Mouse (Mus musculus) heart, embryonic 14.5 days (tissue): ENCODE results near the gene Pdzd2. TPM values are rescaled to one million over a fixed set of nuclear protein-coding genes. Genes with fewer than 3 reads are reported as not detected.

Source experiments
- ATAC-seq: fragments of 200-750 bp; cut with Nextera tagmentation; 2 replicates; pipeline ENCODE4 v1.8.0; 2017; ENCODE audit warnings: low read depth, moderate TSS enrichment; ENCODE audit not compliant: insufficient number of reproducible peaks, insufficient read depth, low FRiP score
- H3K27ac ChIP-seq, 2 experiments: fragments of 200-500 bp in 1 of 2; fragments of 300-500 bp in 1 of 2; sonication (generic) in 1 of 2; replicated peaks in 1 of 2; 2 replicates each; pipeline ENCODE4 v1.5.1; 2012 to 2014; ENCODE audit warnings: low read depth in 2 of 2, low read length in 2 of 2, control low read depth in 1 of 2, mild to moderate bottlenecking in 1 of 2, mixed read lengths in 1 of 2; ENCODE audit not compliant: control insufficient read depth in 1 of 2, insufficient read depth in 1 of 2
- H3K27me3 ChIP-seq: fragments of 300-500 bp; sonication (generic); 2 replicates; pipeline ENCODE4 v1.6.1; 2014; ENCODE audit warnings: mild to moderate bottlenecking, low read length, control low read depth; ENCODE audit not compliant: control insufficient read depth, insufficient read depth
- H3K36me3 ChIP-seq: fragments of 300-500 bp; sonication (generic); 2 replicates; pipeline ENCODE4 v1.6.1; 2014; ENCODE audit warnings: mild to moderate bottlenecking, control low read depth, low read length, mixed read lengths; ENCODE audit not compliant: control insufficient read depth, insufficient read depth
- H3K4me1 ChIP-seq, 2 experiments: fragments of 200-500 bp in 1 of 2; fragments of 300-500 bp in 1 of 2; sonication (generic) in 1 of 2; 2 replicates each; pipeline ENCODE4 v1.6.1; 2012 to 2014; ENCODE audit warnings: low read length in 2 of 2, control low read depth in 1 of 2, mixed read lengths in 1 of 2; ENCODE audit not compliant: control insufficient read depth in 2 of 2, insufficient read depth in 2 of 2
- H3K4me2 ChIP-seq: fragments of 300-500 bp; sonication (generic); 2 replicates; pipeline ENCODE4 v1.6.1; 2014; ENCODE audit warnings: mild to moderate bottlenecking, low read length
- H3K4me3 ChIP-seq, 2 experiments: fragments of 200-500 bp in 1 of 2; fragments of 300-500 bp in 1 of 2; sonication (generic) in 1 of 2; 2 replicates each; pipeline ENCODE4 v1.5.1; 2012 to 2014; ENCODE audit warnings: low read length in 2 of 2, mild to moderate bottlenecking in 2 of 2, control low read depth in 1 of 2, low read depth in 1 of 2, moderate library complexity in 1 of 2; ENCODE audit not compliant: control insufficient read depth in 1 of 2, insufficient read depth in 1 of 2
- H3K9ac ChIP-seq: fragments of 300-500 bp; sonication (generic); 2 replicates; pipeline ENCODE4 v1.6.1; 2014; ENCODE audit warnings: mild to moderate bottlenecking, low read length
- H3K9me3 ChIP-seq: fragments of 300-500 bp; sonication (generic); 2 replicates; pipeline ENCODE4 v1.6.1; 2016; ENCODE audit warnings: low read length, control low read depth; ENCODE audit not compliant: control insufficient read depth
- WGBS: fragments of 180-500 bp; shearing (Covaris S2); extraction: QIAGEN DNeasy Blood & Tissue Kit; methylation state at CpG from one replicate; pipeline ENCODE4 v1.1.7; 2014; 5-methylcytosine and 5-hydroxymethylcytosine counted together
- polyA plus RNA-seq: library from polyadenylated mRNA; unstranded; fragments of >200 nt; fragmentation: Nextera tagmentation; extraction: Ambion mirVana; gene quantifications from 2 replicates; pipeline ENCODE4 v1.2.1, GENCODE M21; 2014

Pdzd2 gene
- polyA plus RNA-seq, 1 experiment from 2014 or later: 16.8 TPM

GRCm38 (mm10) chr15:12450790-12451189 lies 288.9 kb downstream of the Pdzd2 start:
- H3K27ac ChIP-seq: no peak overlapping the region
- peaks cover 3 to 10% of the 10 kb centered on the region in 2 experiments; a peak in 2 of 4 replicates for H3K4me1 ChIP-seq
- WGBS: 58% methylated on average over 6 of the region's 6 CpGs
- no peaks in the 10 kb centered on the region for H3K27me3 ChIP-seq
- H3K36me3 ChIP-seq: no peaks in the 10 kb centered on the region
- H3K4me3 ChIP-seq: no peak overlapping the region
- no peak overlapping the region for H3K4me2 ChIP-seq
- H3K9ac ChIP-seq: no peak overlapping the region
- no peak for ATAC-seq
- H3K9me3 ChIP-seq: no peaks in the 10 kb centered on the region

DNA sequence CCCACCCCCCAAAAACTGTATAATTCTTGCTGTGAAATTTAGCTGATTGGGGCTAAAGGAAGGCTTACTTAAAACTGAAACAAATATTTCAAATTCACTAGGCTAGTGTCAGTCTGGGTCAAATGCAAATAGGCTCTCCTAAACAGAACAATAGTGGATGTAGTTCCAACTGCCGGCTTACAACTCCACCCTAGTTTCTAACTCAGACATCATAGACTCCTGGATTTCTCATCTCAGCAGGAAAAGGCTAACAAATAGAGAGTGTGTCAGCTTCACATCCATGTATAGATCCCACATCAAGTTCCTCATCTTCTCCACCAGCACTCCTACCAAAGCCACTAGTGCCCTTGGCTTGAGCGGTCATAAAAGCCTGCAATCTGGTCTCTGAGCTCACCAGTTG lies 290.4 kb downstream of the Pdzd2 start:
- Histone ChIP-seq H3K36me3 (no peaks in the 10 kb centered on the region), H3K4me1 (peaks cover 3 to 16% of the 10 kb centered on the region in 2 experiments; a peak in 2 of 4 replicates), H3K4me3 (no peak overlapping the region), H3K4me2 (no peak overlapping the region), H3K9me3 (no peaks in the 10 kb centered on the region), H3K27ac (no peak overlapping the region), H3K9ac (no peak overlapping the region), H3K27me3 (no peaks in the 10 kb centered on the region)
- ATAC-seq: no peak
- 80% methylated on average over 2 of the region's 2 CpGs for WGBS

DNA sequence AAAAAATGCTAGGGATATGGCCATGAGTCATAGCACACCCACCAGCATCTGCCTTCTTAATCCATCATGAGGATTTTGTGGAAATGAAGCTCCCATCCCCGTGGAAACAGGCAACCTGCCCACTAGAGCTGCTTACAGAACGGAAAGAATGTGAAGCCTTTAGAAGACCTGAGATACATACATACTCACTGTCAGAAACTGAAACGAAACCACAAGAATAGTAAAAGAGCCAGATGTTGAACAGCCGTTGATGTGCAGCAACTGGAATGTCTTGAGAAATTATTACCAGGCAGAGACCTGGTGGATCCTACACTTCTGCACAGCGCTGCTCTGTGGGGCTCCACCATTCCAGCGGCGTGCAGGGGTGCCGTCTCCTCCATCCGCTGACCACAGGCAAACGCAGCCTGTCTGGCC lies 292.7 kb downstream of the Pdzd2 start:
- Histone ChIP-seq H3K27me3 (no peaks in the 10 kb centered on the region), H3K4me2 (no peak overlapping the region), H3K4me1 (peaks cover 0 to 16% of the 10 kb centered on the region in 2 experiments; a peak in 2 of 4 replicates), H3K9me3 (no peaks in the 10 kb centered on the region), H3K9ac (no peak overlapping the region), H3K27ac (no peak overlapping the region), H3K4me3 (no peak overlapping the region), H3K36me3 (no peaks in the 10 kb centered on the region)
- no peak for ATAC-seq
- 61% methylated on average over 10 of the region's 10 CpGs for WGBS

GRCm38 (mm10) chr15:12444551-12444950 lies 295.2 kb downstream of the Pdzd2 start:
- Histone ChIP-seq H3K4me2 (no peak overlapping the region), H3K27ac (no peak overlapping the region), H3K36me3 (0 out of 2 replicates have a peak, but pooled peaks cover 6% of the 10 kb centered on the region), H3K9ac (no peak overlapping the region), H3K27me3 (no peaks in the 10 kb centered on the region), H3K4me1 (peaks cover 0 to 12% of the 10 kb centered on the region in 2 experiments; a peak in 2 of 4 replicates), H3K4me3 (no peak overlapping the region), H3K9me3 (no peaks in the 10 kb centered on the region)
- WGBS: 46% methylated on average over 5 of the region's 5 CpGs
- no peak for ATAC-seq

DNA sequence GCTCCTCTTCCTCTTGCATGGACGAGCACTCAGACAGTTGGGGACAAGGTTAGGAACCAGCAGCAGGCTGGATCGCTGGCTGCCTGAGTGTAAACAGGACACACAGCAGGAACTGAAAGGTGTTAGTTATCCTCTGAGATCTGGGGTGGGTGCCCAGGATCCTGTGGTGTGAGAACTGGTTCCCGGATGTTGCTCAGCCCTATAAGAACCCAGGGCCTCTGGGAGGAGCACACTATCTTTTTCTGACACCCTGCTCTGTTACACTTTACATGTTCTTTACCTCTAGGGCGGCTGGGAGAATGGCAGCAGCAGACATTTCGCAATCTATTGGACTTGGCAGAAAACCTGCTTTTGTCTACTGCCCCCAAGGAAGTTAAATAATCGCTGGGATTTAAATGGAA lies 300.4 kb downstream of the Pdzd2 start:
- Histone ChIP-seq H3K9ac (no peak overlapping the region), H3K27me3 (no peaks in the 10 kb centered on the region), H3K4me2 (no peak overlapping the region), H3K4me3 (no peak overlapping the region), H3K36me3 (0 out of 2 replicates have a peak, but pooled peaks cover 6% of the 10 kb centered on the region), H3K27ac (peak overlapping the region in 1 of 2 experiments; percentile 27; a peak in 1 of 4 replicates), H3K4me1 (peaks cover 6 to 7% of the 10 kb centered on the region in 2 experiments; a peak in 2 of 4 replicates), H3K9me3 (no peaks in the 10 kb centered on the region)
- ATAC-seq: no peak
- 34% methylated on average over 6 of the region's 6 CpGs for WGBS

GRCm38 (mm10) chr15:12438691-12439090 lies 301.0 kb downstream of the Pdzd2 start:
- Histone ChIP-seq H3K27me3 (no peaks in the 10 kb centered on the region), H3K9ac (no peak overlapping the region), H3K4me3 (no peak overlapping the region), H3K36me3 (0 out of 2 replicates have a peak, but pooled peaks cover 6% of the 10 kb centered on the region), H3K27ac (no peak overlapping the region), H3K9me3 (no peaks in the 10 kb centered on the region), H3K4me2 (no peak overlapping the region), H3K4me1 (peaks cover 6 to 7% of the 10 kb centered on the region in 2 experiments; a peak in 3 of 4 replicates)
- 65% methylated on average over 6 of the region's 6 CpGs for WGBS
- no peak for ATAC-seq

GRCm38 (mm10) chr15:12438081-12438480 lies 301.6 kb downstream of the Pdzd2 start:
- 89% methylated on average over 11 of the region's 11 CpGs for WGBS
- Histone ChIP-seq H3K9me3 (no peaks in the 10 kb centered on the region), H3K27me3 (no peaks in the 10 kb centered on the region), H3K9ac (no peak overlapping the region), H3K4me1 (peaks cover 6 to 7% of the 10 kb centered on the region in 2 experiments; a peak in 3 of 4 replicates), H3K4me2 (no peak overlapping the region), H3K36me3 (0 out of 2 replicates have a peak, but pooled peaks cover 6% of the 10 kb centered on the region), H3K27ac (no peak overlapping the region), H3K4me3 (no peak overlapping the region)
- no peak for ATAC-seq

- 57% methylated on average over 8 of the region's 8 CpGs for WGBS
- H3K9me3 ChIP-seq: no peaks in the 10 kb centered on the region
- H3K4me1 ChIP-seq: peaks cover 6 to 13% of the 10 kb centered on the region in 2 experiments
- no peak overlapping the region for H3K9ac ChIP-seq
- no peak overlapping the region for H3K4me2 ChIP-seq
- H3K27me3 ChIP-seq: no peaks in the 10 kb centered on the region
- ATAC-seq: no peak
- H3K27ac ChIP-seq: no peak overlapping the region
- H3K4me3 ChIP-seq: no peak overlapping the region
- H3K36me3 ChIP-seq: no peaks in the 10 kb centered on the region
Observed at GRCm38 (mm10) chr15:12435910-12436309, 303.8 kb downstream of the Pdzd2 start.
